Mouse (Mus musculus) layer of hippocampus, adult 9-11 months (tissue): ENCODE data around the gene Ctbs.

Experiments used
- DNase-seq: peaks from one replicate; pipeline ENCODE4 v3.0.0; 2022

Ctbs gene

DNA sequence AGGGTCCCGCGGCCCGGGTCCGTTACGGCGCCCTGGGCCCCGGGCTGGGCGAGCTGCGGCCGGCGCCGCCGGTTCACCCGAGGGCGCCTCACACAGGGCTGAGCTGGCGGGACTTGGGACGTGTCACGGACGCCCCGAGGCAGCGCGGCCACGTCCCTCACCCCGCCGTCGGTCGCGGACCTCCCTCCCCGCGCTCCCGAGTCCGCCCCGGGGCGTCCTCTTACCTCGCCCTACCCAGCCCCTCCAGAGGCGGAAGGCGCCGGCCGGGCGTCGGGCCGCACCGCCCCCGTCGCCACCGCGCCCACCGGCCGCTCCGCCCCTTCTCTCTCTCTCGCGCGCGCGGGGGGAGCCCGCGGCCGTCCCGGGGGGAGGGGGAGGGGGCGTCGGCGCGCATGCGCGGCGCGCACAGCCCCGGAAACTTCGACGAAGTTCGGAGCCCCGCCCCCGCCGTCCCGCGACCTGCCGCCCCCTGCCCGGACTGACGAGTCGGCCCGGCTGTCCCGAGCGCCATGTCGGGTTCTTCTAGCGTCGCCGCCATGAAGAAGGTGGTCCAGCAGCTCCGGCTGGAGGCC is 49.9 kb downstream of the Ctbs start, which contains the start of the genes Spata1 and Gng5:
TSS of gene Spata1 (minus strand) at position 323 of the 572 bp plus-strand sequence.
TSS of gene Gng5 (plus strand) at position 377 of the 572 bp plus-strand sequence.
- DNase-seq: peak; percentile 70

DNA sequence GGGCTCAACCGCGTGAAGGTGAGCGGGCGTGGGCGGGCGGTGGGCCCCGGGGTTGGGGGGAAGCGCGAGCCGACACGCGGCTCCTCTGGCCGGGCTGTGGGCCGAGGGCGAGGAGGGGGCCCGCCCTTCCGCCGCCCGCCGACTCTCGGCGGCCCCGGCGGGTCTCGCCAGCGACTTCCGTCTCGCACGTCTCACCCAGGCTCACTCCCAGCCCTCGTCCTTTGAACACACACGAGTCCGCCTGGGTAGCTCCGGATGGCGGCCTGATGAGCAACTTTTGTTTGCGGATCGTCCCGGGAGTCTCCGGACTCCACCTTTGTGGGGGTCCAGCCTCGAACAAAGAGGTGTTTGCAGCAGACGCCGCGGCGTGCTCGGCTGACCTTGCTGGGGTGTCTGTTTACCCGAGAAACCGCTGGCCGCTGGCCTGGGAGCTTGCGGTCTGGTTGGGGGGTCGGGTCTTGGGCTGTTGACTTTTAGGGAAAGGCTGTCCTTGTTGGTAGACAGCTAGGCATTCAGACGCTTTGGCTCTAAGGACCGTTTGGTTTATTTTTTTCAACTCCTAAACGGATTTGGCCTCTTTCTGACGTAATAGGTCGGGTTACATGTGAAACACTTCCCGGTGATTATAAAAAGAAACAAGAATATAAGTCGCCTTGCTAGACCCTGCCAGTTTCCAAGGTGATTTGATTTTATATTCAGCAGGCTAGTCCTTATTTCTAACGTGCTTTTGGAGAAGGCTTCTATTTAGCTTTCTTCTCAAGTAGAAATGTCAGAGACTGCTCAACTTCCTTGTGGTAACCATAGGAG is 50.6 kb downstream of the Ctbs start:
- DNase-seq: peak; percentile 23

DNA sequence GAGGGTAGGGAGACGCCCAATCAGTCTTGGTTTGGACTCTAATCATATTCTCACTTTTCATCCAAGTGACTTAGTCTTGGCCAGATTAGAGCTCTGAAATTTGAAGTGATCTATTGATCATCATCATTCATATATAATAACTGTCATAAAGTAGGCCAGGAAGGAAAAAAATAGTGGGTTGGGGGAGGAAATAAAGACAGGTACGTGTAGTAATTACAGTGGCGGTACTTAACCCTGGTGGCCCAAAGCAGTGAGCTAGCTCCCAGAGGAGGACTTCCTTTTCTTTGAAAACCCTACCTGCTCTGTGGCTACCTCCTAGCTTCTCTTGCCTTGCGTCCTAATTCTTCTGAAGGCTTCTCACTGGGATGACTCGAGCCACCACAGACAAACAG is 51.2 kb downstream of the Ctbs start:
- no peak for DNase-seq

GRCm38 (mm10) chr3:146501601-146502123 is 52.1 kb downstream of the Ctbs start:
- no peak for DNase-seq

DNA sequence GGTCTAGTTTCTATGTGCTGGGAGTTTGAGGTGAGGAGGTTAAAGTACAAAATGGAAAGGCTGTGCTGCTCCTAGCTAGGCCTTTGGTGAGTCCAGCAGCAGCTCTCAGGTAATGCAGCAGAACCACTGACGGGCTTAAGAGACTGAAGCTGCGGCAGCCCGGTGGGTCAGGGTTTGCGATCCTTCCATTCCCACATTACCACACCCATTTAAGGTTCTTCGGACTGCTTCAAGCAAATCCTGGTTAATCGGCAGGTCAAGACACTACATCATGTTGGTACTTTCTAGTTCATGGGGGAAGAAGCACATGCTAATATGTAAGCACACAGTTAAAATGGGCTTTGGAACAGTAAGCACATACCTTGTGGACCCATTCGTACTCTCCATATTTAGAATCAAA is 57.1 kb downstream of the Ctbs start:
- DNase-seq: no peak
